Mouse (Mus musculus): Measurements from ENCODE around the gene Hadh. TPM values are rescaled to one million over a fixed set of nuclear protein-coding genes. Genes with fewer than 3 reads are reported as not detected.

Hadh gene
- polyA plus RNA-seq, 1 experiment from 2014 or later: 34.1 TPM

- H3K9ac ChIP-seq (ENCODE audit: low read length): no peak overlapping the region
- no peaks in the 10 kb centered on the region for H3K9me3 ChIP-seq (replicated peaks; ENCODE audit: control insufficient read depth, low read length)
- no peak overlapping the region for H3K4me2 ChIP-seq (ENCODE audit: low read length)
- no peaks in the 10 kb centered on the region for H3K36me3 ChIP-seq (ENCODE audit: control insufficient read depth, insufficient read depth, low read length)
- H3K4me3 ChIP-seq (ENCODE audit: low read depth, low read length): no peak overlapping the region
- H3K27ac ChIP-seq (ENCODE audit: low read depth, low read length): no peak overlapping the region
- H3K4me1 ChIP-seq (ENCODE audit: control insufficient read depth, insufficient read depth, low read length): no peaks in the 10 kb centered on the region
- ATAC-seq: no peak
- H3K27me3 ChIP-seq (replicated peaks; ENCODE audit: control insufficient read depth, insufficient read depth, low read length): no peaks in the 10 kb centered on the region
- WGBS: 96% methylated on average over 6 of the region's 6 CpGs
- no peak for DNase-seq (ENCODE audit: low spot score)
Measured at GRCm38 (mm10) chr3:131260418-131260817, 11.5 kb downstream of the Hadh start.

DNA sequence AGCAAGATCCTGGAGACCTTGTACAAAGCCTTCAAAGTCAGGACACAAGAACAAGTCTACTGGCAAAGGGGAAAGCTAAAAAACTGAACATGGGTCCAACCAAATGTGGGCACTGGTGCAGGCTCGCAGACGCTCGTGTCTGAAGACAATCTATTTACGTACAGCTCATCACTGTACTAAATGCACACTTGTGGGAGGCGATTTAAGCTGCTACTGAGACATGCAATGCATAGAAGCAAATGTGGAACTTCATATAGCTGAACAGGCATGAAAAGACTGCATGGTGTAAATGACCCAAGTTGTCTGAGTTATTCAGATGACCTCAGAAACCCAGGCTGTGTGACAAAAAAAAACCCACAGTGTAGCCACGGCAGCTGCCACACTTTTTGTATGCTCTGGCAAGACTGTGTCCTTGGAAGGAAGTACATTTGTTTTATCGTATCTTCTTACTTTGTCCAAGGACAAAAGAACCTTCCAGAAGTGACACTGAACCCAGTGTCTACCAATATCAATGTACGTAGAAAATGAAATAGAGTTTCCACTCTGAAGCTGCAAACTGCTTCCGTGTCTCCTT lies 12.4 kb downstream of the Hadh start:
- ATAC-seq: no peak
- no peak for DNase-seq (ENCODE audit: low spot score)
- Histone ChIP-seq H3K4me3 (ENCODE audit: low read depth, low read length) (no peak overlapping the region), H3K27me3 (replicated peaks; ENCODE audit: control insufficient read depth, insufficient read depth, low read length) (no peaks in the 10 kb centered on the region), H3K4me1 (ENCODE audit: control insufficient read depth, insufficient read depth, low read length) (no peaks in the 10 kb centered on the region), H3K4me2 (ENCODE audit: low read length) (no peak overlapping the region), H3K9ac (ENCODE audit: low read length) (no peak overlapping the region), H3K36me3 (ENCODE audit: control insufficient read depth, insufficient read depth, low read length) (no peaks in the 10 kb centered on the region), H3K9me3 (replicated peaks; ENCODE audit: control insufficient read depth, low read length) (no peaks in the 10 kb centered on the region), H3K27ac (ENCODE audit: low read depth, low read length) (no peak overlapping the region)
- WGBS: 92% methylated on average over 9 of the region's 9 CpGs

GRCm38 (mm10) chr3:131258921-131259320 lies 13.0 kb downstream of the Hadh start:
- no peaks in the 10 kb centered on the region for H3K4me1 ChIP-seq (ENCODE audit: control insufficient read depth, insufficient read depth, low read length)
- H3K27ac ChIP-seq (ENCODE audit: low read depth, low read length): no peak overlapping the region
- ATAC-seq (no peak), DNase-seq (ENCODE audit: low spot score) (no peak)
- H3K36me3 ChIP-seq (ENCODE audit: control insufficient read depth, insufficient read depth, low read length): no peaks in the 10 kb centered on the region
- H3K4me2 ChIP-seq (ENCODE audit: low read length): no peak overlapping the region
- no peak overlapping the region for H3K9ac ChIP-seq (ENCODE audit: low read length)
- H3K9me3 ChIP-seq (replicated peaks; ENCODE audit: control insufficient read depth, low read length): no peaks in the 10 kb centered on the region
- no peak overlapping the region for H3K4me3 ChIP-seq (ENCODE audit: low read depth, low read length)
- no peaks in the 10 kb centered on the region for H3K27me3 ChIP-seq (replicated peaks; ENCODE audit: control insufficient read depth, insufficient read depth, low read length)
- WGBS: 87% methylated on average over 3 of the region's 3 CpGs

GRCm38 (mm10) chr3:131255399-131255981 lies 16.4 kb downstream of the Hadh start:
- Histone ChIP-seq H3K4me3 (ENCODE audit: low read depth, low read length) (no peak overlapping the region), H3K9me3 (replicated peaks; ENCODE audit: control insufficient read depth, low read length) (no peaks in the 10 kb centered on the region), H3K4me1 (ENCODE audit: control insufficient read depth, insufficient read depth, low read length) (no peaks in the 10 kb centered on the region), H3K9ac (ENCODE audit: low read length) (no peak overlapping the region), H3K27ac (ENCODE audit: low read depth, low read length) (no peak overlapping the region), H3K36me3 (ENCODE audit: control insufficient read depth, insufficient read depth, low read length) (no peaks in the 10 kb centered on the region), H3K27me3 (replicated peaks; ENCODE audit: control insufficient read depth, insufficient read depth, low read length) (no peaks in the 10 kb centered on the region), H3K4me2 (ENCODE audit: low read length) (no peak overlapping the region)
- WGBS: 96% methylated on average over 3 of the region's 3 CpGs
- ATAC-seq (no peak), DNase-seq (ENCODE audit: low spot score) (no peak)

DNA sequence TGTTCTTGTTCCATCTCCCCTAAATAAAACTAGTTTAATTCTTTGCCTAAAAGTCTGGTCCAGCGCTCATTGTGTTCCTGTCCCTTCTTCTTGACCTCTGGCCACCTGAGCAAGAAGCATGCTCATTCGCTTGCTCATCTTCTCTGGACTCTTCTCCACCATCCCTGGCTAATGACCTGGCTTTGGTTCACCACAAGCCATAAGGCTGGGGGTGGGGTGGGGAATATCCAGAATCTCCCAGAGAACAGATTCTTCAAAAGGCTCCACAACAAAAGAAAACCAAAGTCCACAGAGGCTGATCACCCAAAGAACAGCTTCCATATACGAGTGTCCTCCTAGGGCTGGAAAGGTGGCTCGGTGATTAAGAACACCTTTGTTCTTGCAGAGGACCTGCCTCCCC lies 16.9 kb downstream of the Hadh start:
- WGBS: 93% methylated on average over 4 of the region's 4 CpGs
- ATAC-seq: no peak
- H3K36me3 ChIP-seq (ENCODE audit: control insufficient read depth, insufficient read depth, low read length): no peaks in the 10 kb centered on the region
- DNase-seq (ENCODE audit: low spot score): no peak
- H3K9me3 ChIP-seq (replicated peaks; ENCODE audit: control insufficient read depth, low read length): no peaks in the 10 kb centered on the region
- no peak overlapping the region for H3K4me2 ChIP-seq (ENCODE audit: low read length)
- H3K4me1 ChIP-seq (ENCODE audit: control insufficient read depth, insufficient read depth, low read length): no peaks in the 10 kb centered on the region
- H3K27me3 ChIP-seq (replicated peaks; ENCODE audit: control insufficient read depth, insufficient read depth, low read length): no peaks in the 10 kb centered on the region
- no peak overlapping the region for H3K27ac ChIP-seq (ENCODE audit: low read depth, low read length)
- no peak overlapping the region for H3K4me3 ChIP-seq (ENCODE audit: low read depth, low read length)
- no peak overlapping the region for H3K9ac ChIP-seq (ENCODE audit: low read length)

- no peaks in the 10 kb centered on the region for H3K9me3 ChIP-seq (replicated peaks; ENCODE audit: control insufficient read depth, low read length)
- no peak overlapping the region for H3K27ac ChIP-seq (ENCODE audit: low read depth, low read length)
- H3K27me3 ChIP-seq (replicated peaks; ENCODE audit: control insufficient read depth, insufficient read depth, low read length): no peaks in the 10 kb centered on the region
- 94% methylated on average over 7 of the region's 7 CpGs for WGBS
- H3K36me3 ChIP-seq (ENCODE audit: control insufficient read depth, insufficient read depth, low read length): no peaks in the 10 kb centered on the region
- H3K4me3 ChIP-seq (ENCODE audit: low read depth, low read length): no peak overlapping the region
- ATAC-seq: no peak
- DNase-seq (ENCODE audit: low spot score): no peak
- H3K4me2 ChIP-seq (ENCODE audit: low read length): no peak overlapping the region
- H3K9ac ChIP-seq (ENCODE audit: low read length): no peak overlapping the region
- no peaks in the 10 kb centered on the region for H3K4me1 ChIP-seq (ENCODE audit: control insufficient read depth, insufficient read depth, low read length)
Measured at GRCm38 (mm10) chr3:131251601-131252000, 20.3 kb downstream of the Hadh start.

DNA sequence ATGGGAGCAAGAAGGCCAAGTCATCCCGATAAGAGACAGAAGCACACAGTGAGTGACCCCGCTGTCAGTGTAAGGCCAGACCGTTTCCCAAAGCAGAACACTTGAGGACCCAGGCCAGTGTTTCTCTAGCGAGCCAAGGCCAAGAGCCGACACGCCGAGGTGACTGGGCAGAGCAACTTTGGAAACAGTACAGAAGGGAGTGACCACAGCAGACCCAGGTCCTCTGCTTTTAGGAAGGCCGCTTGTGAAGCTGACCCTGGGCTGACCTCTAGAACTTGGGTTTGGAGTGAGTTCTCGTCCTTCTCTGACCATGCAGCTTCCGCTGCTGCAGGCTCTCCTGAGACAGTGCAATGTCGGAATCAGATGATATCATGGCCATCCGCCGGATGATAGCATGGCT lies 20.9 kb downstream of the Hadh start:
- Histone ChIP-seq H3K4me3 (ENCODE audit: low read depth, low read length) (no peak overlapping the region), H3K4me2 (ENCODE audit: low read length) (no peak overlapping the region), H3K27me3 (replicated peaks; ENCODE audit: control insufficient read depth, insufficient read depth, low read length) (no peaks in the 10 kb centered on the region), H3K4me1 (ENCODE audit: control insufficient read depth, insufficient read depth, low read length) (no peaks in the 10 kb centered on the region), H3K27ac (ENCODE audit: low read depth, low read length) (no peak overlapping the region), H3K36me3 (ENCODE audit: control insufficient read depth, insufficient read depth, low read length) (no peaks in the 10 kb centered on the region), H3K9ac (ENCODE audit: low read length) (no peak overlapping the region), H3K9me3 (replicated peaks; ENCODE audit: control insufficient read depth, low read length) (no peaks in the 10 kb centered on the region)
- WGBS: 89% methylated on average over 13 of the region's 13 CpGs
- ATAC-seq: no peak
- DNase-seq (ENCODE audit: low spot score): no peak

DNA sequence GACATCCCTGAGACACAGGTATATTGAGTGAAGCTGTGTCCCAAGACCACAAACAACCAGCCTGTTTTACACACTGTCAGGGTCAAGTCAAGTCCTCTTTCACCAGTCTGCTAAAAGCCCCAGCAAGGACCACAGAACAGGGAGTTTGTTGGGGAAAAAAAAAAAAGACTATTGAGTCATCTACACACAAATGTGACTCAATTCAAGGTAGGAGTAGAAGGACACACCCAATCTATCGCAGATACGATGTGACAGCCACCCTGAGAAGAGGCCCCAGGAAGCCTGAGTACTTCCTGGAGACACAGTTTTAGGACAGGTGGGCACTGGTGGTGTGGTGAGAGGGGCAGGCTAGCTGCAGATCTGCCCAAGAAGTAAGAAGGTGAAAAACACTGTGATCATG lies 21.6 kb downstream of the Hadh start:
- Histone ChIP-seq H3K27ac (ENCODE audit: low read depth, low read length) (no peak overlapping the region), H3K4me3 (ENCODE audit: low read depth, low read length) (no peak overlapping the region), H3K4me2 (ENCODE audit: low read length) (no peak overlapping the region), H3K9ac (ENCODE audit: low read length) (no peak overlapping the region), H3K27me3 (replicated peaks; ENCODE audit: control insufficient read depth, insufficient read depth, low read length) (no peaks in the 10 kb centered on the region), H3K9me3 (replicated peaks; ENCODE audit: control insufficient read depth, low read length) (no peaks in the 10 kb centered on the region), H3K4me1 (ENCODE audit: control insufficient read depth, insufficient read depth, low read length) (no peaks in the 10 kb centered on the region), H3K36me3 (ENCODE audit: control insufficient read depth, insufficient read depth, low read length) (no peaks in the 10 kb centered on the region)
- DNase-seq (ENCODE audit: low spot score) (no peak), ATAC-seq (no peak)
- WGBS: 94% methylated on average over 2 of the region's 2 CpGs

DNA sequence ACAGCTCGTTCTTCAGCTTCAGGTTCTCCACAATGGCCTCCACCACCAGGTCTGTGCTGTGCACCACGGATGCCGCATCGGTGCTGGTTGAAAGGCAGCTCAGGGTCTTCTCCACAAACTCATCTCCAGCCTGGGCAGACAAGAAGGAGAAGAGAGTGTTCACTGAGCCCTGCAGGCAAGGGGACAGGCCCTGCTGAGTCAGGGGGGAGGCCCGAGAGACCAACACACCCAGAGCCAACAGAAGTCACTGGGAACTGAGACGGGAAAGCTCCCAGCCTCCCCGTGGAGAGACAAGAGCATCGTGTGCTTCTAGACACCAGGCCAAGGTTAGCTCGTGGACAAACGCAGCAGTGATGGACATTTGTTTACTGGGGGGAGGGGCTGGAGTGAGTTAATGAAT lies 23.5 kb downstream of the Hadh start:
- H3K9ac ChIP-seq (ENCODE audit: low read length): no peak overlapping the region
- DNase-seq (ENCODE audit: low spot score) (no peak), ATAC-seq (no peak)
- no peak overlapping the region for H3K4me3 ChIP-seq (ENCODE audit: low read depth, low read length)
- no peaks in the 10 kb centered on the region for H3K27me3 ChIP-seq (replicated peaks; ENCODE audit: control insufficient read depth, insufficient read depth, low read length)
- no peak overlapping the region for H3K27ac ChIP-seq (ENCODE audit: low read depth, low read length)
- H3K4me2 ChIP-seq (ENCODE audit: low read length): no peak overlapping the region
- no peaks in the 10 kb centered on the region for H3K36me3 ChIP-seq (ENCODE audit: control insufficient read depth, insufficient read depth, low read length)
- 84% methylated on average over 10 of the region's 10 CpGs for WGBS
- no peaks in the 10 kb centered on the region for H3K9me3 ChIP-seq (replicated peaks; ENCODE audit: control insufficient read depth, low read length)
- H3K4me1 ChIP-seq (ENCODE audit: control insufficient read depth, insufficient read depth, low read length): no peaks in the 10 kb centered on the region
